Mouse (Mus musculus): ENCODE data around the gene Hmgn2. TPM values are rescaled to one million over a fixed set of nuclear protein-coding genes. Genes with fewer than 3 reads are reported as not detected.
A peak's percentile ranks its signal among the peaks of the same experiment; 100 is the strongest.

Gene Hmgn2
- polyA plus RNA-seq, 1 experiment from 2014 or later: 2,917 TPM

DNA sequence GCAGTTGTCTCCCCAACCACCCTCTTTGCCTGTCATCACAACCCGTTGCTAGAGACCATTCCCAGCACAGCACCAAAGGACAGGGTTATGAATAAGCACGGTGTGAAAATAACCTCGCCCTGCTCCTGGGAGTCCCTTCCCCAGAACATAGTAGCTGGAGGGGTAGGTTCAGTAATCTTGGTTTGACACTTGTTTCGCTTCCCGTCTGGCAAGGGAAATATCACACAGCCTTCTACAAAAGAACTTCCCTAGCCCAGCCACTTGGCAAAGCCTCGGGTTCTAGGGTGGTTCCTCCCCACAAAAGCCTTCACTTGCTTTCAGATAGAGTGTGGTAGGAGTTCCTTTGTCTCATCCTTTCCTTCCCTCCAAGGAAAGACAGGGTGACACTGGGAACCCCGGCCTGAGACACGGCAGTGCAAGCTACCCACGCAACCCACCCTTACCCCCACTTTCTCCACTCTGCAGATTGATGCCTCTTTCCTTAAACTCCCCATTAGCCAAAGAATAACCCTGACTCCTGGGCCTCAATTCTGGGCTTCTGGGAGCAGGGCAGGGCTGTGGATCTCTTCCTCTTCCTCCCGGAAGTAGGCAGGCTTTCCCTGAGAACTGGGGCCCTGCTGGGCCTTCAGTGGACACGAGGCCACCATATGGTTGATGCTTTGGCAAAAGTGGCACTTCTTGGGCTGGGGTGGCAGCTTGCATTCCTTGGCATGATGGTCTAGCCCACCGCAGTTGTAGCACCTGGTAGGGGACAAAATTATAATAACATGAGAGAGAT lies 37.3 kb upstream of the Hmgn2 start:
- no peak overlapping the region for H3K27ac ChIP-seq (ENCODE audit: low read depth, low read length)
- WGBS: 85% methylated on average over 12 of the region's 12 CpGs
- DNase-seq (ENCODE audit: low spot score) (no peak), ATAC-seq (ENCODE audit: insufficient read depth, low FRiP score, low TSS enrichment) (no peak)
- H3K36me3 ChIP-seq (ENCODE audit: control insufficient read depth, insufficient read depth, low read length): no peaks in the 10 kb centered on the region
- H3K4me2 ChIP-seq (ENCODE audit: low read depth): no peak overlapping the region
- H3K27me3 ChIP-seq (ENCODE audit: control insufficient read depth, insufficient read depth, low read length): no peaks in the 10 kb centered on the region
- no peaks in the 10 kb centered on the region for H3K4me1 ChIP-seq (ENCODE audit: control insufficient read depth, insufficient read depth, low read length)
- no peak overlapping the region for H3K4me3 ChIP-seq (ENCODE audit: low read depth, low read length)
- no peaks in the 10 kb centered on the region for H3K9me3 ChIP-seq (ENCODE audit: control insufficient read depth, low read length)
- H3K9ac ChIP-seq (ENCODE audit: low read length): no peak overlapping the region

DNA sequence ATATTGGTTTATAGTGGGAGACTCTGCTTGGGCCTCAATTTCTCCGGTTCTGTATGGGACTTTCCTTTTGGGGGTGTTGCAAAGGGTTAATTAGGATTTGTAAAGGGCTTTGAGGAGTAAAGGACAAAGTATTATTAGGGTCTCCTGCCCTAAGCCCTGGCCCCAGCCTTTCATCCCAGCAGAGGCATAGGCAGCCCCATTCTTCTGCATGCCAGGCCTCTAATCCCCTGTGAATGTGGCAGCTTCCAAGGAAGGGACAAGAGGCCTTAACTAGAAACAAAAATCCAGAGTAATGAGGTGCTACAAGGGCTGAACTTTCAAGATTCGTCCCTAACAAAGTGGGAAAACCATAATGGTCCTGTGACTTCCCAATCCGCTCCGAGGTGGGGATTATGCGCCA lies 34.5 kb upstream of the Hmgn2 start:
- ATAC-seq (ENCODE audit: insufficient read depth, low FRiP score, low TSS enrichment) (no peak), DNase-seq (ENCODE audit: low spot score) (no peak)
- Histone ChIP-seq H3K27ac (ENCODE audit: low read depth, low read length) (no peak overlapping the region), H3K4me2 (ENCODE audit: low read depth) (no peak overlapping the region), H3K9me3 (ENCODE audit: control insufficient read depth, low read length) (no peaks in the 10 kb centered on the region), H3K27me3 (ENCODE audit: control insufficient read depth, insufficient read depth, low read length) (no peaks in the 10 kb centered on the region), H3K4me3 (ENCODE audit: low read depth, low read length) (no peak overlapping the region), H3K36me3 (ENCODE audit: control insufficient read depth, insufficient read depth, low read length) (no peaks in the 10 kb centered on the region), H3K4me1 (ENCODE audit: control insufficient read depth, insufficient read depth, low read length) (peaks cover 5% of the 10 kb centered on the region; the same call in 1 of the 2 replicates), H3K9ac (ENCODE audit: low read length) (no peak overlapping the region)
- WGBS: 62% methylated on average over 5 of the region's 5 CpGs

DNA sequence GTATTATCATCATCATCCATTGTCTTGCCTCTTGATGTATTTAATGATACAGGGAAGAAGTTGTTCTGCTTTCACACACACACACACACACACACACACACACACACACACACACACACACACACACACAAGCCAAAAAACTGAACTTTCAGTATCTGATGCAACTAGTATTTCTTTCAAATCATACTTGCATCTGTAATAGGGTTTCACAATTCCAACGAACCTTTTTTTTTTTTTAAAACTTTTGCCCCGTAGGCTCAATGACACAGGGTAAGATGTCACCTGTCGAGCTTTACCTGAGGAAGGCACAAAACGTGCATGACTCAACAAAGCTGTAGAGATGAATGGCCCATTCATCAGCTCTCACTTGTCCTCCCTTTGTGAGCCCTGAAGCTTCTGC lies 33.8 kb upstream of the Hmgn2 start:
- no peak overlapping the region for H3K9ac ChIP-seq (ENCODE audit: low read length)
- H3K9me3 ChIP-seq (ENCODE audit: control insufficient read depth, low read length): no peaks in the 10 kb centered on the region
- no peak overlapping the region for H3K27ac ChIP-seq (ENCODE audit: low read depth, low read length)
- no peaks in the 10 kb centered on the region for H3K27me3 ChIP-seq (ENCODE audit: control insufficient read depth, insufficient read depth, low read length)
- no peak for DNase-seq (ENCODE audit: low spot score)
- no peak overlapping the region for H3K4me2 ChIP-seq (ENCODE audit: low read depth)
- no peak overlapping the region for H3K4me3 ChIP-seq (ENCODE audit: low read depth, low read length)
- no peak for ATAC-seq (ENCODE audit: insufficient read depth, low FRiP score, low TSS enrichment)
- no peaks in the 10 kb centered on the region for H3K36me3 ChIP-seq (ENCODE audit: control insufficient read depth, insufficient read depth, low read length)
- H3K4me1 ChIP-seq (ENCODE audit: control insufficient read depth, insufficient read depth, low read length): peaks cover 5% of the 10 kb centered on the region; the same call in 1 of the 2 replicates
- 59% methylated on average over 4 of the region's 4 CpGs for WGBS

DNA sequence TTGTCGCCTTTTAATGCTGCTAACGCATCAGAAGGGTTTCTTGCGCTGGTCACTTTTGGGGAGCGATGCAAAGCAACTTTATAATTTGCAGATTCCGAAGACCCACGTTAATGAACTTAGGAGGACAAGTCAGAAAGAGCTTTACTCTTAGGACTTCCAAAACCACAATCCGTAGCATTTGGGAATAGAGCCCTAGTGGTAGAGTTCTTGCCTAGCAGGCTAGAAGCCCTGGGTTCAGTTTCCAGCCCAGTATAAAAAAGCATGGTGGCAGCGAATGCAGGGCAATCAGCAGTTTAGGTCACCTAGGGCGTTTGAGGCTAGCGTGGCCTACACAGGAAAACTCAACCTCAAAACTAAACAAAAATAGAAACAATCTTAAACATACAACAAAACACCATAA lies 33.3 kb upstream of the Hmgn2 start:
- DNase-seq (ENCODE audit: low spot score): no peak
- ATAC-seq (ENCODE audit: insufficient read depth, low FRiP score, low TSS enrichment): no peak
- no peak overlapping the region for H3K4me2 ChIP-seq (ENCODE audit: low read depth)
- no peaks in the 10 kb centered on the region; the same call in 1 of the 2 replicates for H3K36me3 ChIP-seq (ENCODE audit: control insufficient read depth, insufficient read depth, low read length)
- H3K4me1 ChIP-seq (ENCODE audit: control insufficient read depth, insufficient read depth, low read length): peaks cover 5% of the 10 kb centered on the region; the same call in 1 of the 2 replicates
- 41% methylated on average over 10 of the region's 10 CpGs for WGBS
- no peak overlapping the region for H3K27ac ChIP-seq (ENCODE audit: low read depth, low read length)
- no peak overlapping the region for H3K4me3 ChIP-seq (ENCODE audit: low read depth, low read length)
- H3K9me3 ChIP-seq (ENCODE audit: control insufficient read depth, low read length): no peaks in the 10 kb centered on the region
- H3K9ac ChIP-seq (ENCODE audit: low read length): no peak overlapping the region
- no peaks in the 10 kb centered on the region for H3K27me3 ChIP-seq (ENCODE audit: control insufficient read depth, insufficient read depth, low read length)

DNA sequence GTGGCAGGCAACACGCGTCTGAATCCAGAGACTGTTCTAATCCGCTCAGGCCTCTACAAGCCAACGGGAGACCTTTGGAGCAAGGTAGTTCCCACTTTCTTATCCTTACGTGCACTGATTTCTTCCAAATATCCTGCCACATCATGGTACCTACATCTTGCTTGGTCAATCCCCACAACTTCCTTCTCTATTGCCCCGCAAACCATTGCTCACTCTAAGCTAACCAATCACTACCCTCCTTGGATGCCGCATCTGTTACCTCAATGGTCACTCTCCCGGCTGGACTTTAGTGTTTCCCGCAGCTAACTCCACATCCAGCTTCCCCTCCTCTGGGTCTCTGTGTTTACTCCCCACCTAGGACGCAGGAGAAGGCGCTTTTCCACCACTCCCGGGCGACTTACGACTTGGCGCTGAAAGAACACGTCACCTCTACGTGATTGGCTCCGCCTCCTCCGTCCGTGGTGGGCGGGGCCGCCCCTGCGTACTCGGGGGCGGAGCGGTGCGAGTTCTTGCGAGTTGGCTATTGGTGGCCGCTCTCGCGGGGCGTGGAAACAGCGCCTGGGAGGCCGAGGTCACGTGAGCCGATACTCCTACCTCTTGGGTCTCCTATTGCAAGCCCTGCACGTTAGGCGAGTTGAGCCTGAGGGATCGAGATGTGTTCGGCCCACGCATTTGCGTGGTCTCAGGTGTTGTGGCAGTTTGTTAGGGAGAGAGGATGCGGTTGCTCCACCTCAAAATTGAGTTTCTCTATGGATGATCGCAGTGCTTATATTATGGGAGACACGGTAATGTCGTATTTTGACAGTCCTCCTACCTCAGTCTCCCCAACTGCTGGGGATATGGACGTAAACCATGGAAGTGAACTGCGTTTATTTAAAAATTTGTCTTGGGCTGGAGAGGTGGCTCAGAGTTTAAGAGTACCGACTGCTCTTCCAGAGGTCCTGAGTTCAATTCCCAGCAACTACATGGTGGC lies 32.3 kb upstream of the Hmgn2 start, which contains the start of gene Dhdds:
Gene Dhdds, minus strand, starts transcription at position 453 of the 973 bp plus-strand sequence.
- Histone ChIP-seq H3K9me3 (ENCODE audit: control insufficient read depth, low read length) (no peaks in the 10 kb centered on the region), H3K36me3 (ENCODE audit: control insufficient read depth, insufficient read depth, low read length) (no peaks in the 10 kb centered on the region; the same call in none of the 2 replicates), H3K27me3 (ENCODE audit: control insufficient read depth, insufficient read depth, low read length) (no peaks in the 10 kb centered on the region), H3K4me3 (ENCODE audit: low read depth, low read length) (peak within 1 kb of the TSS; percentile 68), H3K9ac (ENCODE audit: low read length) (peak within 1 kb of the TSS; percentile 71), H3K4me1 (ENCODE audit: control insufficient read depth, insufficient read depth, low read length) (peaks cover 5% of the 10 kb centered on the region; the same call in 1 of the 2 replicates), H3K27ac (ENCODE audit: low read depth, low read length) (no peak within 1 kb of the TSS), H3K4me2 (ENCODE audit: low read depth) (peak within 1 kb of the TSS; percentile 86)
- peak; percentile 95 for ATAC-seq (ENCODE audit: insufficient read depth, low FRiP score, low TSS enrichment)
- WGBS: under 1% methylated on average over 49 of the region's 49 CpGs
- DNase-seq (ENCODE audit: low spot score): peak; percentile 100

DNA sequence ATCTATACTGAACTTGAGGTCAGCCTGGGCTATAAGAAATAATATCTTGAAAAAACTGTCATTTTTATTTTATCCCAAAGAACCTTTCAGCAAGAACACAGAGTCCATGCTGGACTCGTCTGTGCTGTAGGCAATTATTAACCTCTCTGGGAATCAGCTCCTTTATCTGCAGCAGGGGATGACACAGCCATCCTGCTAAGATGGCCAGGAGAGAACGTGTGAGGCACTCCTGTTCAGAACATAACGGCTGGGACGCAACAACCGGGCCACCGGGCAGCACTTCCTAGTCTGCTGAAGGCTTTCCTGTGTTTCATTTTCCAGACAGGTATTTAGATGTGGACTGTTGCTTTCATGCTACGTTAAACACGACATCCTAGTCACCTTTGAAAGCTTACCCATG lies 26.2 kb upstream of the Hmgn2 start:
- H3K36me3 ChIP-seq (ENCODE audit: control insufficient read depth, insufficient read depth, low read length): peaks cover 3% of the 10 kb centered on the region
- ATAC-seq (ENCODE audit: insufficient read depth, low FRiP score, low TSS enrichment): no peak
- WGBS: 88% methylated on average over 8 of the region's 8 CpGs

DNA sequence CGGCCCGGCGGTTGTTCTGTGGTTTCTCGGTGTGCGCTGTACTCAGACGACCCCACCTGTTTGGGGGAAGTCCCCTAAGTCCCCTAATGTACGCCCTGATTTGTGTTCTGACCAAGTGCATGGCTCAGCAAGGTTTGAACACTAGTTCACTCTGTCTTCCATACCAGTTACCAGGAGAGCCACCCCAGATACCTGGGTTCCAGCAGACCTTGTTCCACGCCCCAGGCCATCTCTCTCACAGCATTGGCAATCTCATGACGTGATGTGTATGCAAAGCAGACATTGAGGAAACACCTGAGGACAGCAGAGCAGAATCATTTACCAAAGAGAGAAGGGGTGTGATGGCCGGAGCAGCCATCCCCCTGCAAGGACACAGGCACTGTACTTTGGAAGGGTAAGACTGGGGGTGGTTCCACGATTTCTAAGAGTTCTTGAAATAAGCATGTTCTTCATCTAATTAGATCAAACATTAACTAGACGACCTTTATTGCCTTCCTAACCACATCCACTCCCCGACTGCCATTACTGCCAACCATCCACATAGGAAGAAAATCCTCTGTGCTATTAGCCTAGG lies 22.7 kb upstream of the Hmgn2 start:
- no peaks in the 10 kb centered on the region for H3K9me3 ChIP-seq (ENCODE audit: control insufficient read depth, low read length)
- no peak for DNase-seq (ENCODE audit: low spot score)
- no peaks in the 10 kb centered on the region for H3K4me1 ChIP-seq (ENCODE audit: control insufficient read depth, insufficient read depth, low read length)
- H3K4me2 ChIP-seq (ENCODE audit: low read depth): no peak overlapping the region
- no peak overlapping the region for H3K27ac ChIP-seq (ENCODE audit: low read depth, low read length)
- ATAC-seq (ENCODE audit: insufficient read depth, low FRiP score, low TSS enrichment): no peak
- WGBS: 90% methylated on average over 13 of the region's 13 CpGs
- no peaks in the 10 kb centered on the region for H3K27me3 ChIP-seq (ENCODE audit: control insufficient read depth, insufficient read depth, low read length)
- H3K36me3 ChIP-seq (ENCODE audit: control insufficient read depth, insufficient read depth, low read length): peaks cover 3% of the 10 kb centered on the region; the same call in 1 of the 2 replicates
- H3K9ac ChIP-seq (ENCODE audit: low read length): no peak overlapping the region
- H3K4me3 ChIP-seq (ENCODE audit: low read depth, low read length): no peak overlapping the region

More for the DNA sequence above, 26.2 kb upstream of the Hmgn2 start:
- H3K9ac ChIP-seq (ENCODE audit: low read length): no peak overlapping the region
- no peak for DNase-seq (ENCODE audit: low spot score)
- no peak overlapping the region for H3K4me2 ChIP-seq (ENCODE audit: low read depth)
- H3K4me1 ChIP-seq (ENCODE audit: control insufficient read depth, insufficient read depth, low read length): peaks cover 2% of the 10 kb centered on the region; the same call in 1 of the 2 replicates
- no peaks in the 10 kb centered on the region for H3K27me3 ChIP-seq (ENCODE audit: control insufficient read depth, insufficient read depth, low read length)
- no peak overlapping the region for H3K4me3 ChIP-seq (ENCODE audit: low read depth, low read length)
- no peak overlapping the region for H3K27ac ChIP-seq (ENCODE audit: low read depth, low read length)
- H3K9me3 ChIP-seq (ENCODE audit: control insufficient read depth, low read length): no peaks in the 10 kb centered on the region

DNA sequence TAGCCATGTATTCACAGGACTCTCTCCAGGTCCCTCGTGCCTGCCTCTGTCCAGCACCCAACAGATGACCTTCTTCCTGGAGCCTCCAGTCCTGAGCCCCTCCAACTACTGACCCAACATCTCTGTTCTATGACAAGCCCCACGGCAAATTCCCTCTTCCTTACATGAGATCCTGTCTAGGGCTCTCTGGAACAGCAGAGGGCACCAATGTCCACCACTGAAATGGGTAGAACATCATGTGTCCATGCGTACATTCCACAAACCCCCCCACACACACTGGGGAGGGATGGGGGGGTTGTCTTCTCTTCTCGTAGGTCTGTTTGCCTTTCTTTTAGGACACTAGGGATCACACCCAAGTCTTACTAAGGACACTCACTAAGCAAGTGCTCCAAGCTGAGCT lies 21.6 kb upstream of the Hmgn2 start:
- Histone ChIP-seq H3K9ac (ENCODE audit: low read length) (no peak overlapping the region), H3K4me1 (ENCODE audit: control insufficient read depth, insufficient read depth, low read length) (no peaks in the 10 kb centered on the region), H3K9me3 (ENCODE audit: control insufficient read depth, low read length) (no peaks in the 10 kb centered on the region), H3K4me2 (ENCODE audit: low read depth) (no peak overlapping the region), H3K36me3 (ENCODE audit: control insufficient read depth, insufficient read depth, low read length) (peaks cover 3% of the 10 kb centered on the region; the same call in 1 of the 2 replicates), H3K4me3 (ENCODE audit: low read depth, low read length) (no peak overlapping the region), H3K27ac (ENCODE audit: low read depth, low read length) (no peak overlapping the region), H3K27me3 (ENCODE audit: control insufficient read depth, insufficient read depth, low read length) (no peaks in the 10 kb centered on the region)
- no peak for ATAC-seq (ENCODE audit: insufficient read depth, low FRiP score, low TSS enrichment)
- 69% methylated on average over 4 of the region's 4 CpGs for WGBS
- DNase-seq (ENCODE audit: low spot score): no peak
